Mouse (Mus musculus) hindbrain, embryonic 12.5 days (tissue): ENCODE measurements around the gene Zbtb14. TPM values are rescaled to one million over a fixed set of nuclear protein-coding genes. Genes with fewer than 3 reads are reported as not detected.

ENCODE experiments used
- ATAC-seq: fragments of 200-750 bp; cut with Nextera tagmentation; 2 replicates; pipeline ENCODE4 v1.8.0; 2017; ENCODE audit warnings: moderate TSS enrichment; ENCODE audit not compliant: low FRiP score
- H3K27ac ChIP-seq: fragments of 300-500 bp; sonication (generic); 2 replicates; pipeline ENCODE4 v1.5.1; 2016; ENCODE audit warnings: mild to moderate bottlenecking
- H3K27me3 ChIP-seq: fragments of 300-500 bp; sonication (generic); 2 replicates; pipeline ENCODE4 v1.6.1; 2016; ENCODE audit warnings: mild to moderate bottlenecking
- H3K36me3 ChIP-seq: fragments of 300-500 bp; sonication (generic); 2 replicates; pipeline ENCODE4 v1.6.1; 2016; ENCODE audit warnings: mild to moderate bottlenecking
- H3K4me1 ChIP-seq: fragments of 300-500 bp; sonication (generic); 2 replicates; pipeline ENCODE4 v1.6.1; 2016
- H3K4me2 ChIP-seq: fragments of 300-500 bp; sonication (generic); replicated peaks from 2 replicates; pipeline ENCODE4 v1.6.1; 2016; ENCODE audit warnings: mild to moderate bottlenecking
- H3K4me3 ChIP-seq: fragments of 300-500 bp; sonication (generic); 2 replicates; pipeline ENCODE4 v1.5.1; 2016; ENCODE audit warnings: mild to moderate bottlenecking
- H3K9ac ChIP-seq: fragments of 300-500 bp; sonication (generic); 2 replicates; pipeline ENCODE4 v1.6.1; 2016; ENCODE audit warnings: mild to moderate bottlenecking, moderate library complexity
- H3K9me3 ChIP-seq: fragments of 300-500 bp; sonication (generic); replicated peaks from 2 replicates; pipeline ENCODE4 v1.6.1; 2016; ENCODE audit warnings: mild to moderate bottlenecking
- WGBS: fragments of 180-500 bp; shearing (Covaris S2); methylation state at CpG from one replicate; pipeline ENCODE4 v1.1.7; 2016; 5-methylcytosine and 5-hydroxymethylcytosine counted together
- polyA plus RNA-seq: library from polyadenylated mRNA; unstranded; fragments of >200 nt; fragmentation: Nextera tagmentation; extraction: Ambion mirVana; gene quantifications from 2 replicates; pipeline ENCODE4 v1.2.1, GENCODE M21; 2016

Gene Zbtb14
- polyA plus RNA-seq, result 32.9 and 34.5 TPM in 2 replicates

DNA sequence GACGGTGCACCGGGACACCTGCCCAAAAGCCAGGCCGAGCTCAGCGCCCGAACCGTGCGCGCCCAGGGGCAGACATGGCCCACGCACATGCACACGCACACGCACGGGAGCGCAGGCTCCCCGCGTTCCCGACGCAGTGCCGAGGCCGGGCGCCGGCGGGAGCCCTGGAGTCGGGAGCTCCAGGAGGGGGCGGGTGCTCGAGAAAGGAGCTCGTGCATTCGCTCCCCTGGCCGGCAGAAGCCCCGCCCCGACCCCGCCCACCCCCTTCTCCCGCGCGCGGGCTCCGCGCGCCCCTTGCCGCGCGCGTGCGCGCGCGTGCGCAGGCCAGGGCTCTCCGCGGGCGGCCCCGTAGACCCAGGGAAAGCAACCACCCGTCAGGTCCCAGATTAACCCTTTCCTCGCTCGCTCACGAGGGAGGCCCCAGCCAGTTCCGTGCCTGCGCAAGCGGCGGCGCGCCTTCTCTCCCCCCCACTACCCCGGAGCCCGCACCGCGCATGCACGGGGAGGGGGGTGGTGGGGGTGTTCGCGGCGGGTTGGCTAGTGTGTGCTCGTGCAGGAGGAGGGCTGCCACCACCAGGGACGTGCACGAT is at the start of gene Zbtb14:
Gene Zbtb14, plus strand, starts transcription at position 540 of the 590 bp plus-strand sequence.
- H3K4me1 ChIP-seq, result peaks cover 17% of the 10 kb centered on the region
- peak; percentile 94 for ATAC-seq

DNA sequence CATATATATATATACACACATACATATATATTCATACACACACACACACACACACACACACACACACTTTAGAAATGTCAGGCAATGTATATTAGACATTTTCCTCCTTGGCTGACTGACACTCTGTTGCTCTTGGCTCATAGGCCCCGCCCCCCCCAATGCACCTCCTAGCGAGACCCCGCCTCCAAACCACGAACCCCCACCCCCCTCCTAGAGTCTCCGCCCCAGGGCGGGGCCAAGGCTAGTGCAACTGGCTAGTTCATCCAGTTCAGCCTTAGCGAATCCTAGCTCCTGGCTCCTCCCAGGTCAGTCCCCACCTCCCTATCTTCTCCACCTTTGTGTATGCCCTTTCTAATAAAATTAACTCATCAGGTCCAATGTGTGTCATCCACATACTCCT is 36.8 kb upstream of the Zbtb14 start:
- Histone ChIP-seq H3K27me3 (no peaks in the 10 kb centered on the region), H3K4me3 (no peak overlapping the region), H3K9me3 (no peaks in the 10 kb centered on the region), H3K4me1 (no peaks in the 10 kb centered on the region), H3K36me3 (no peaks in the 10 kb centered on the region), H3K4me2 (no peak overlapping the region), H3K9ac (no peak overlapping the region), H3K27ac (no peak overlapping the region)
- no peak for ATAC-seq
- 85% methylated on average over 7 of the region's 7 CpGs for whole genome bisulfite sequencing

More for the DNA sequence above, at the start of gene Zbtb14:
- Histone ChIP-seq H3K4me2 (peak within 1 kb of the TSS; percentile 87), H3K4me3 (peak within 1 kb of the TSS; percentile 85), H3K27me3 (no peaks in the 10 kb centered on the region), H3K27ac (peak within 1 kb of the TSS; percentile 99), H3K9me3 (no peaks in the 10 kb centered on the region), H3K36me3 (peaks cover 11% of the 10 kb centered on the region), H3K9ac (peak within 1 kb of the TSS; percentile 94)
- 0% methylated on average over 62 of the region's 72 CpGs for WGBS

DNA sequence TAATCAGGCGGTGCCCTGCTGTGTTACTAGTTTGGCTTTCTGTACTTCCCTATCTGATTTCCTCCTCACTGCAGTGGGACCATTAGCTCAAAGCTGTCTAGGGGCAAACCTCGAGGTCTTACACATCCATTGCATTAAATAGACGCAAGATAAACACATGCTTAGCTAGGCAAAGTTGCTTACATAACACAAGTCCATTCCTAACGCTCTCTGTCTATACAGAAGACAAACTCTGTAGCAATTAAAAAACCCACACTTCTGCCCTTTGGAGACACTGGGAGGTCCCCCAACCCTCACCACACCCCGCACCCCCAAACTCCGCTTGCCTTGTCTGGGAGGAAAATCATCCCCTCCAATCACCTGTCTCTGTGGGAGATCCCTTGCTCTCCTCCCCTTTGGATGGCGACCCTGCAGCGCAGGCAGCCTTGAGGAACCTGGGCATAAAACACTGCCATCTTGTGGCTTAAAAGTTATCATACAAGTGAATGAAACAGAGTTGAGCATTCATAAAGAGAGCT is 33.8 kb upstream of the Zbtb14 start:
- WGBS, result 26% methylated on average over 8 of the region's 8 CpGs
- ATAC-seq, result peak; percentile 58
- H3K36me3 ChIP-seq, result no peaks in the 10 kb centered on the region
- no peaks in the 10 kb centered on the region for H3K9me3 ChIP-seq
- no peak overlapping the region for H3K4me2 ChIP-seq
- no peaks in the 10 kb centered on the region for H3K27me3 ChIP-seq
- H3K27ac ChIP-seq, result no peak overlapping the region
- H3K4me3 ChIP-seq, result no peak overlapping the region
- H3K9ac ChIP-seq, result no peak overlapping the region
- no peaks in the 10 kb centered on the region for H3K4me1 ChIP-seq

- no peak overlapping the region for H3K27ac ChIP-seq
- ATAC-seq, result no peak
- H3K9me3 ChIP-seq, result no peaks in the 10 kb centered on the region
- no peaks in the 10 kb centered on the region for H3K36me3 ChIP-seq
- H3K27me3 ChIP-seq, result no peaks in the 10 kb centered on the region
- H3K4me3 ChIP-seq, result no peak overlapping the region
- 85% methylated on average over 3 of the region's 3 CpGs for WGBS
- no peak overlapping the region for H3K4me2 ChIP-seq
- no peaks in the 10 kb centered on the region for H3K4me1 ChIP-seq
- H3K9ac ChIP-seq, result no peak overlapping the region
These were observed 17.8 kb upstream of the Zbtb14 start for GRCm38 (mm10) chr17:69365049-69365448.

- Histone ChIP-seq H3K4me3 (no peak overlapping the region), H3K9me3 (no peaks in the 10 kb centered on the region), H3K27ac (no peak overlapping the region), H3K27me3 (no peaks in the 10 kb centered on the region), H3K9ac (no peak overlapping the region), H3K4me2 (no peak overlapping the region), H3K4me1 (peaks cover 17% of the 10 kb centered on the region), H3K36me3 (no peaks in the 10 kb centered on the region)
- ATAC-seq, result no peak
- WGBS, result 94% methylated on average over 8 of the region's 8 CpGs
These were observed 2.0 kb upstream of the Zbtb14 start for GRCm38 (mm10) chr17:69380838-69381237.

DNA sequence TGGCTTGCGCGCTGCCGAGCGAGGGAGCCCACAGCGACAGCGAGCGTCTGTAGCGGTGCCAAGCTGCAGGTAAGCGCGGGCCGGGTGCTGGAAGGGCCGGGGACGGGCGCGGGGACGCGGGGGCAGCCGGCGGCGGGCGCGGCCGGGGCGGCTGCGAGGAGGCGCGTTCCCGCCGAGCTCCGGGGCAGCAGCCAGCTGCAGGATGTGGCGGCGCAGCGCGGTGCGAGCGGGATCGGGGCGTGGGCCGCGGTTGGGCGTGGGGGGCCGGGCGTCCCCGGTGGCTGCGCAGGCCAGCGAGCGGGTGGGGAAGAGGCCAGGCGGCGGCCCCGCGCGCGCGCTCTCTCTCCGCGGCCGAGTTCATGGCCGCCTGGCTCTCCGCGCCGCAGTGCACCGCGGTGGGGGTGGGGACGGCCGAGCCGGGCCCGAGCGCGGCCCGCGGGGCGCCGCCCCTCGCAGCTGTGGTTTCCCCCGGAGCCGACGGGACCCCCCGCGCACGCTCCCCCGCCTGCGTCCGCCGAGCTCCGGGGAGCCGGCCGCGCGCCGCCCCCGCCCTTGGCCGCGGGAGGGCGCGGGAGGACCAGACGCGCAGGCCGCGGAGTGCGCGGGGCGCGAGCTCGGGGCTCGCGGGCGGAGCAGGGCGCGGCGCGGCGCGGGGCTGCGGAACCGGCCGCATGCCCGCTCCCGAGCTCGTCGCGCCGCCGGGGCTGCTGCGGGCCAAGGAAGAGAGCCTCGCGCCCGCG is 521 bp downstream of the Zbtb14 start:
- H3K9me3 ChIP-seq, result no peaks in the 10 kb centered on the region
- peaks cover 19% of the 10 kb centered on the region for H3K36me3 ChIP-seq
- H3K9ac ChIP-seq, result peak overlapping the region; percentile 94
- no peaks in the 10 kb centered on the region for H3K27me3 ChIP-seq
- 1% methylated on average over 68 of the region's 128 CpGs for WGBS
- H3K27ac ChIP-seq, result peak overlapping the region; percentile 99
- peak overlapping the region; percentile 85 for H3K4me3 ChIP-seq
- peak overlapping the region; percentile 87 for H3K4me2 ChIP-seq
- peak; percentile 75 for ATAC-seq
- H3K4me1 ChIP-seq, result peaks cover 17% of the 10 kb centered on the region

DNA sequence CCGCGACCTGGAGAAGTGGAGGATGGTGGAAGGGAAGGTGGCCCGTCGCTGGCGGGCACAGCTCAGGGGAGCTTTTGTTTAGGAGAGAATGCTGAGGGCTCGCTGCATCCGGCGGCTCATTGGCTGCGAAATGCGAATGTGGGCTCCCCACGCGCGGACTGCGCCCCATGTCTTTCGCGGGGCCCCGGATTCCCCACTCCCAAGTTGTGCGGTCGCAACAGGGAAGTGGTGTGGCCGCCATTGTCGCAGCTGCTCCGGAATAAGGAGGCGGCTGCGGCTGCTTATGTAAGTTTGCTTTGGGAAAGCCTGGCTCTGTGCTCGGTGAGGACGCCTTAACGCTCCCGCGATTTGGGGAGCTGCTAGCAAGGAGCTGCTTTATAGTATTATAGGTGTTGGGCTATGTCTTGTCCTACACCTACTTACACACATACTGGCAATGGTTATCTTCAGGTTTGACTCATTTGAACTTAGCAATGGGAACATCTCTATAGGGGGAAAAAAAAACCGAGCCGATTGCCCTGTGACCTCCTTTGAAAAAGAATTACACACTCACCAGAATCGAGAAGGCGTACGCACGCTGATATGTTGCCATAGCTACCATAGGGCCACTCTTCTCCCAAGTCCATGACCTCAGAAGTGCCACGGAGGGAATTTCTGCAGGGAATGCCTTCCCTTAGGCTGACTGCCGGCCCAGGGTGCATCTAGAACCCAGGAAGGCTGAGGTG is 1.3 kb downstream of the Zbtb14 start:
- WGBS, result under 1% methylated on average over 37 of the region's 37 CpGs
- H3K27ac ChIP-seq, result peak overlapping the region; percentile 99
- H3K9ac ChIP-seq, result peak overlapping the region; percentile 94
- peaks cover 17% of the 10 kb centered on the region for H3K4me1 ChIP-seq
- H3K9me3 ChIP-seq, result no peaks in the 10 kb centered on the region
- H3K4me3 ChIP-seq, result peak overlapping the region; percentile 85
- H3K27me3 ChIP-seq, result no peaks in the 10 kb centered on the region
- peaks cover 20% of the 10 kb centered on the region for H3K36me3 ChIP-seq
- ATAC-seq, result peak; percentile 11
- peak overlapping the region; percentile 87 for H3K4me2 ChIP-seq

GRCm38 (mm10) chr17:69396147-69397033 is 13.5 kb downstream of the Zbtb14 start:
- Histone ChIP-seq H3K27me3 (no peaks in the 10 kb centered on the region), H3K4me1 (no peaks in the 10 kb centered on the region), H3K4me3 (no peak overlapping the region), H3K4me2 (no peak overlapping the region), H3K27ac (no peak overlapping the region), H3K36me3 (no peaks in the 10 kb centered on the region), H3K9me3 (no peaks in the 10 kb centered on the region), H3K9ac (no peak overlapping the region)
- no peak for ATAC-seq
- 48% methylated on average over 15 of the region's 16 CpGs for WGBS

DNA sequence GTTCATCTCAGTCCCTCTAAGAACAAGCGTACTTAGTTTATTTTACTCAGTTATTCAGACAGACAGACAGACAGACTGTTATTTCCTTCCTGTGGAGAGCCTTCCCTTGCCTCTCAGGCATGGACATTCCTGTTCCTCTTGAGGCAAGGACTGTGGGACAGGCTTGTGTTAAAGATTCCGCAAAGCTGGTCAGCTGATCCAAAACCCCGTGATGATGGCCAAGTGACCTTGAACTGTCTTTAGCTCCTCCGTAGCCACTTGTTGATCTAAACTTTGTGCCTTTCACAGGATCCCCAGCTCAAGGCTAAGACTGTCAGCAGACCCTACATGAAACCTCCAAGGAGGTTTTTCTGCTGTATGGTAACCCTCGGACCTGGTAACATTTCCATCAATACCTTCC is 14.3 kb downstream of the Zbtb14 start:
- H3K4me2 ChIP-seq, result no peak overlapping the region
- no peak overlapping the region for H3K9ac ChIP-seq
- ATAC-seq, result no peak
- no peaks in the 10 kb centered on the region for H3K27me3 ChIP-seq
- no peaks in the 10 kb centered on the region for H3K9me3 ChIP-seq
- H3K4me1 ChIP-seq, result no peaks in the 10 kb centered on the region
- no peak overlapping the region for H3K4me3 ChIP-seq
- no peak overlapping the region for H3K27ac ChIP-seq
- H3K36me3 ChIP-seq, result no peaks in the 10 kb centered on the region
- 73% methylated on average over 5 of the region's 5 CpGs for WGBS

- H3K9ac ChIP-seq, result no peak overlapping the region
- no peaks in the 10 kb centered on the region for H3K4me1 ChIP-seq
- ATAC-seq, result no peak
These were observed 15.2 kb downstream of the Zbtb14 start for GRCm38 (mm10) chr17:69398092-69398491.

GRCm38 (mm10) chr17:69401146-69401545 is 18.3 kb downstream of the Zbtb14 start:
- Histone ChIP-seq H3K27me3 (no peaks in the 10 kb centered on the region), H3K27ac (no peak overlapping the region), H3K9ac (no peak overlapping the region), H3K9me3 (no peaks in the 10 kb centered on the region), H3K4me3 (no peak overlapping the region), H3K36me3 (no peaks in the 10 kb centered on the region), H3K4me2 (no peak overlapping the region), H3K4me1 (no peaks in the 10 kb centered on the region)
- WGBS, result 80% methylated on average over 2 of the region's 2 CpGs
- ATAC-seq, result no peak

More at GRCm38 (mm10) chr17:69398092-69398491, 15.2 kb downstream of the Zbtb14 start:
- Histone ChIP-seq H3K36me3 (no peaks in the 10 kb centered on the region), H3K27me3 (no peaks in the 10 kb centered on the region), H3K4me3 (no peak overlapping the region), H3K27ac (no peak overlapping the region), H3K9me3 (no peaks in the 10 kb centered on the region), H3K4me2 (no peak overlapping the region)
